Mouse (Mus musculus) urinary bladder, postnatal 10 days (tissue): ENCODE measurements at regions not wholly inside any gene's neighbourhood (a gene's known extent, or its start where the extent isn't known, plus 50 kb on each side); places are given as distances from the start of the nearest gene placed in this dataset.

Experiments
- DNase-seq: peaks from one replicate; pipeline ENCODE4 v3.0.0; 2022; ENCODE audit warnings: low spot score

DNA sequence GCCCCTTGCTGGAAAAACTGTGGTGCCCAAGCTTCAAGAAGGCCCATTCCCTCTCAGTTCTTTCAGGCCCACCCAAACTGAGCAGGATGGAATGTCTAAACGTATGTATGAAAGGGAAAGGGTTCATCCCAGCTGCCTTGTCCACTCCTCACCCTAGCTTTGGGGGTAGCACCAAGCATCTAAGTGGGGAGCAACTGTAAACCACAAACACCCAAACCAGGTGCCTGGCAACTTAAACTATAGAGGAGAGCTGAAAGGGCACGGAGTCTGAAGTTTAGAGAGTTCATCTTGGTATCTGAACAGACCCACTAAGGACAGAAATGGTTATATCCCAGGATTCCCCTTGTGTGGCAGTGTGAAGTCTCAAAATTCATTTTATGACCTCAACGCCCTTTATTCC, 90.1 kb upstream of the Ssbp2 start:
- no peak for DNase-seq

DNA sequence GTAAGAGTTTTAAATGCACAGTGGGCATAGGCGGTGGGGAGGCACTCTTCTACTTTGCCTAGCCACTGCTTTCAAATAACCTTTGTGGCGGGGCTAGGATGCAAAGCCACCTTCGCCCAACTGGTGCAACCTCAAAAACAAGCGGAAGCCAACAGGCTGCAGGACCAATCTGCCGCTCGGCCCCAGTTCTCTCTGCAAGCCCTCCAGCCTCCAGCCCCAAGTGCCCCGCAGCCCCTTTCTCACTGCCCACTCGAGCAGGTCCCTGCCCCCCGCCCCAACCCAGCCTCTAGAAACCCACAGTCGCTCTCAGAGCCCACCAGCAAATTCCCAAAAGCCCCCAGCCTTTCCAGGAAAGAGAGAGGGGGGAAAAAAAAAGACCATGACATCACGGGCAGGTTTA, 89.6 kb upstream of the Ssbp2 start:
- DNase-seq = no peak

DNA sequence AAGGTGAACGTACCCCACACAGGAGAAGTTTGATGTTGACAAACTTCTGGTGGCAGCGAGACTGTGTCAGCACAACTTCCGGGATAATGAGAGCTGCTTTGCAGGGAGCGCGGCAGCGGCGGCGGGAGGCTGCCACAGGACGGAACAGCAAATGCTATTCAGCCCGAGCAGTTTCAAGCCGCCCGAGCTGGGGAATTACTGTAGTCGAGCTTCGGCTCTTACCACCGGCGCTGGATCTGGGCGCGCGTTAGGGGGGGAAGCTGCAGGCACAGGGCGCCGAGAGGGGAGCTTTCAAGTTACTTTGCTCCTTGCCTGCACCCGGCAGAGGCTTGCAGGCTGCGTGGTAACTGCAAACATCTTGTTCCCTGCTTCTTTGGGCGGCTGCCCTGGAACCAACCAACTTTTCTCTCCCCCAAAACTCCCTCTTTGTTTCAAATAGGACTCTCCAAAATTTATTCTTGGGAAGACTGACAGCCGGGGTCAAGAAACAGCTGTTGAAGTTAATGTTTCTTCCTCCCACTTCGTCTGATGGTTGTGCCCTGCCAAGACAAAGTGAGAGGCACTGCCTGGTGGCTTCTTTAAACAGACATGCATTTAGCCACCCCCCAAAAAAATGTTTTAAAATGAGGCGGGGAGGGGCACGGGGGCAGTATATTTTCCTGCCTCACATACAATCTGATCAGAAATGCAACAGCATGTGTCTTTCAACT, 89.0 kb upstream of the Ssbp2 start:
- DNase-seq = peak; percentile 92

DNA sequence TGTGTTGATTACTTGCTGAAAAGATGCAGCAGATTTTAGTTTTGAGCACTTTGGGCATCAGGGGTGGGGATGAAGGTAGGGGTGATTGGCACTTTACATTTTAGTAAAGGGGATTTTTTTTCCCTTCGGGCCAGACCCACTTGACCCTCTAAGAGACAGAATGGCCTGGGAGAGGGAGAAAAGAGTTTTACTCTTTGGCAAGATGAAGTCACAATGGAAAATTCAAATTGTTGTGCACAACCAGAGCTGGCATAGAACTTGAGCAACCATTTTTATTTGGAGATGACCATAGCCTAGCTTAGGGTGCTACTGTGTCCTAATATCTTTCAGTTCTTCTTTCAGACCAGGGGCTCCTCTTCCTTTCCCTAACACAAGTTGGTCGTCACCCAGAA, 88.5 kb upstream of the Ssbp2 start:
- no peak for DNase-seq

DNA sequence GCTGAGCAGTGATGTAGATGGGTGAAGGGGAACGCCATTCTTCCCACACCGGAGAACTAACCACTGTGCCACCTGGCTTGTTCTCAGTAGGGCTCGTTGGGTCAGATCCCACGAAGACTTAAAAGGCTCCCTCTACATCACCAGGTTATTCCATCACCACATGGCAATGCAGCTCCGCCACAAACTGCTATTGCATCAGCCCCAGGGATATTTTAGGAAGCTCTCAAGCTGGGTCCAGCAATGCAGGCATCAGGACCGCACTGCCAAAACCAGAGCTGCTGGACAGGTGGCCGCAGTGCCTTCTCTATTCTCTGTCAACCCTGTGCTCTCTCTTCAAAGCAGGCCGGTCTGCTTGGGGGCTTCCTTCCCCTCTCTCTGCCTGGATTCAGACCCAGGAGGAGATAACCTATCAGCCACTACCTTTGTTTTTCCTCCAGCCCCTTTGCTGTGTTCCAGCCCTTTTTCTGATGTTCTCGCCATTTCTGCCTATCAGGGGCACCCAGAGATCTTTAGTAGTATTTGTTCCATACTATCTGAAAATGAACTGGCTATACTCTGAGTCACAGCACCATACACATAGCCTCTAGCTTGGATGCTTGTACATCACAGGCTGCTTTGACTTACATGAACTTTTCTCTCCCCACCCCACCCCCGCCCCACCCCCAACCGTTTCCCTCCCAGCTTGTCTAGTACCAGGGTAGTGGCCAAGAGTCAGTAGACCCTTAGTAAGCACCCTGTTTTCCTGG, 87.8 kb upstream of the Ssbp2 start:
- DNase-seq = no peak

DNA sequence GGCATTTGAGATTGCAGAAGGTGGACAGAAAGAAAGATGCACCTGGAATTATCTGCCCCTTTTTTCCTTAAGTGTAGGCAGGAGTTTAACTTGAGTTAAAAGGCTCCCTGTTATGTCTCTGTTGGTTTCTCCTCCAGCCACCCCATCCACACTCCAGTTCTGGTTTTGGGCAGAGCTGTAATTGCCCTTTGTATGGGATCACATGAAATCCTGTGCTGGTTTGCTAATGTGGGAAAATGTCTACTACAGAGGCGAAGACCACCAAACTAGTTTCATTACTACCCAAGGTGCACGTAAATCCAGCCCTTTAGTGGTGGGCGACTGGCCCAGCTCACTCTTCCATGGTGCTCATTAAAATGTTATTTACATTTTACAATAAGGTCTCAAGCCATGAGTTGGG, 85.9 kb upstream of the Ssbp2 start:
- no peak for DNase-seq

DNA sequence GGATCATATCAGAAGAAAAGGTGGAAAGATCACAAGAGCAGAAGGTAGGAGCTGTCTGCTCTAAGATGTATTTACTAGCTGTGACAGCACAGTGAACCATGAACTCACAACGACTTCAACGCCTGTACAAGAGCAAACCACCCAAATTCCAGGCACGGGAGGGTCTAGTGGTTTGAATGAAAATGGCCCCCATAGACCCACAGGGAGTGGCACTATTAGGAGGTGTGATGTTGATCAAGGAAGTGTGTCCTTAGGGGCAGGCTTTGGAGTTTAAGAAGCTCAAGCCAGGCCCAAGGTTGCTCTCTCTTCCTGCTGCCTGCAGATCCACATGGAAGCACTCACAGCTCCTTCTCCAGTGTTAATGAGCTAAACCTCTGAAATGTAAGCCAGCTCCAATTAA, 83.5 kb upstream of the Ssbp2 start:
- DNase-seq = no peak

DNA sequence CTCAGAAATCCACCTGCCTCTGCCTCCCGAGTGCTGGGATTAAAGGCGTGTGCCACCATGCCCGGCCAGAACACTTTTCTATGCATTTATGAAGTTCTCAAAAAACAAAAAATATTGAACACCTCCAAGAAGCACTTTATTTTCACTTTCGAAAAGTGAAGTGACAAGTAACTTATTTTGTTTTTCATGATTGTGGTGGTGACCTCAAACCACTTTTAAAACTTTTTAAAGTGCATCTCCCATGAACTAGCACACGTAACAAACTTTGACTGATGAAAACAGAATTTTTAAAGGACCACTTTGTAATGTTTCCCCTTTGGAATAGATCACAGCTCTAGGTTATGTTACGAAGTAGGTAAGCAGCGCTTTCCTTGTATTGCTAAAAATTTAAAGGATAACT, 82.7 kb upstream of the Ssbp2 start:
- DNase-seq = no peak

DNA sequence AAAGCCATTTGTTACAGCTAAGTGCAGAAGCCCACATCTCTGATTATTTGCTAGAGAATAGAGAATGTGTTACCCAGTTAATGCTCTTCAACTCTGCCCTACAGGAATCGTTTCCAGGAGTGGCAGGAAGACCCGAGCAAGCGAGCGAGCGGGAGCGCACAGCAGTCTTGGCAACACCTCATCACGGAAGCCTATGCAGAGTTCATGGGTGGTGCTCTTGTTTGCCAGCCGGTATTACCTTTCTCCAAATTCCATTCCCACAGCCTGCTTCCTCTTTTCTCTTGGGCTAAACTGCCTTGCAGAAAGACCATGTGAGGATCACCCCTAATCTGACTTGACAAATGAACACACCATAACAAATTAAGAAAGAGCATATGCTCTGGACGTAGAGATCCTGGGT, 82.1 kb upstream of the Ssbp2 start:
- no peak for DNase-seq

DNA sequence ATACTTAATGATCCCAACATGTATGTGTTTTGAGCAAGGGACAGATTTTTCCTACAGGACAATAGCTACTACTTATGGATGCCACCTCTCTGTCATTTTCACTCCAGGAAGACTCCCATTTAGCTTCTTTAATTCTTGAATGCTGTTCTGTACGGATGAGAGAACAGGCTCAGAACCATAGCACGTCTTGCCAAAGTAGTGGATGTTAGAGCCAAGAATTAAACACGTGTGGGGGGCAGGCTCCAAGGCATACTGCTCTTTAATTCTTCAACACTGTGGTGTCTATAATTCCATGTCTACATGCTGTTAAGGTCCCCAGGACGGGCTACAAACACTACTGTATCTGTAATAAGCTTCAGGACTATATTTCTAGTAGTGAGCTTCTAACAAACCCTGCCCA, 74.7 kb upstream of the Ssbp2 start:
- no peak for DNase-seq

DNA sequence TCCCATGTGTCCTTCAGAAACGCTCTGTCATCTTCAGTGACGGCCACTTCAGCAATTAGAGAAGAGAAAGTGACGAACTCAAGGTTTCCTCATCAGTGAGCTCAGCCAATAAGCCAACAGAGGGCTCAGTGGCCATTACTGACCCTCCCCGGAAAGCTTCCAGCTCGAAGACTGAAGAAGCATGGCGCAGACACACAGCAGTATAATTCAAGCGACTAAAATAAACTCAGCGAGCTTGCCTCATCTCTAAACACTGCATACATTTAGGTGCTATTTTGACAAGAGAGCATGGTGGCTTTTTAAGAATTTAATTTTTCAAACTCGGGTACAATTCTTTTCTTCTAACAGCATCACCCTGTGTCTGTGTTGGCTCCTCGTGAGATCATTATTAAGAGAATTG, 72.2 kb upstream of the Ssbp2 start:
- DNase-seq = no peak

DNA sequence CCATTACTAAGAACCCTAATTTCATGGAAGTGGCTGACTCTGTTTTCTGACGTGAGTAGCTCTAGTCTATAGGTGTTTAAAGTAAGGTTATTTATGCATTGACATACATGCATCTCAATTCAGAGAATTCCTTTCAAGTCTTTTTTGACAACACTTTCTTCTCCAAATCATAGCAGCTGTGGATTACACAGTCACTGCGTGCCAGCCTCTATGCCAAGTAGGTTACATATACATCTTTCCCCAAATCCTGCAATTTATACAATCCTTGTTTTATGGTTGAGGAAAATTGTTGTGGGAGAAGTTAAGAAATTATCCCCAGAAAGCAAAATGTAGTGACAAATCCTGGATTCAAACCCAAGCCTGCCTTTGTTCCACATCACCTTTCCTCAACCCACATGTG, 56.5 kb upstream of the Ssbp2 start:
- DNase-seq = no peak

DNA sequence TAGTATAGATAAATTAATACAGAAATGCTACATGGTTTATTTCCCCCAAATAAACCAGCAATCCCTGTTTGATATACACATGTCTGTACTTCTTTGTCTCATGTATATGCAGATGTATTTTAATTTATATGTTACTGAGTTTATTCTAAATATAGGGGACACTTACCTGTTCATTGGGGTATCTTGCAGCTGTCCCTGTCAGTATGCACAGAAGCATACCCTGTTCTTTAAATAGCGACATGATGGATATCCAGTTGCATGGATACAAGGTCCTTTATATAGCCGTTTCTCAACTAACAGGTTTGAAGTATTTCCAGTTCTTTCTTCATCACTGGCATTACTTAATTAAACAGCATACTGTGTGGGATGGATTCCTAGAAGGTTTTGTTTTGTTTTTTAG, 55.1 kb upstream of the Ssbp2 start:
- DNase-seq = no peak

DNA sequence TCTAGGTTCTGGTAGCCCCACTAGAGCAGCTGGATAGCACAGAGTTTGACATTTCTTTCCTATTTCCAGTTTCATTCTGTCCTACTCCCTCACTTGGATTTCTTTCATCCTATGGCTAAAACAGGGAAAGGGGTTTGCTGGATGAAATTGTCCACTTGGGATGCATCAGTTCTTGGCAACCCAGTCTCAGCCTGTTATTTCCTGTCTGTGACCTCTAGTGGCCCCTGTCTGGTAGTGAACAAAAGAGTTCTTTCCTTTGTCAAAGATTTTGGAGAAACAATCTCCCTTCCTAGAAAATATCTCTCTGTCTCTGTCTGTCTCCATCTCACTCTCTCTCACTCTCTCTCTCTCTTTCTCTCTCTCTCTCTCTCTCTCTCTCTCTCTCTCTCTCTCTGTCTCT, 50.0 kb upstream of the Ssbp2 start:
- no peak for DNase-seq
